Mouse (Mus musculus) urinary bladder, postnatal 4 days (tissue): Measurements from ENCODE around the gene Ankrd12.

Experiments used
- DNase-seq, 2 experiments: peaks; one replicate each; pipeline ENCODE4 v3.0.0; 2021 to 2022; ENCODE audit warnings: low spot score in 2 of 2

Ankrd12 gene

DNA sequence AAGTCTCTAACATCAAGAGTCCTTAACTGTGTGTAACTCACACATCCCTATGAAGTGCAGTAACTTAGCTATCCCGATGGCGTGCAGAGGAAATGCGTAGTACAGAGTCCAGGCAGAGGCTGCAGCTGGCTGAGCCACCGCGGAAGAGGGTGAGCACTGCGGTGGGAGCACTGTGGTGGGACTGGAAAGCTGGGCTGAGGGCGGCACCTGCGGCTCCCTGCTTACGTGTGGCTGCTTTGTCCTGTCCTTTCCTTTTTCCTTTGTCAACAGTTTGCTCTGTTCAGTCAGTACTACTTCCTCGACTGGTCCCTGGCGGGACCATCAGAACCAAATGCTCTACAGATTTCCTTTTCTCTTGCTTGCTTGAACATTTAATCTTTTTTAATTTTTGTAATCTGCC, 109.1 kb downstream of the Ankrd12 start:
- no peak for DNase-seq

DNA sequence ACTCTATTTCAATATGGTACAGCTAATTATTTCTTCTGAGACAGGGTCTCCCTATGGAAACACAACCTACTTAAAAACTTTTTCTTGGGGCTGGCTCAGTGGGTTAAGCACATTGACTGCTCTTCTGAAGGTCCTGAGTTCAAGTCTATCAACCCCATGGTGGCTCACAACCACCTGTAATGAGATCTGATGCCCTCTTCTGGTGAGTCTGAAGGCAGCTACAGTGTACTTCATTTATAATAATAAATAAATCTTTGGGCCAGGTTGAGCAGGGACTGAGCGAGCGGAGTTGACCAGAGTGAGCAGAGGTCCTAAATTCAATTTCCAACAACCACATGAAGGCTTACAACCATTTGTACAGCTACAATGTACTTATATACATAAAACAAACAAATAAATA, 114.6 kb downstream of the Ankrd12 start:
- DNase-seq, result no peak

DNA sequence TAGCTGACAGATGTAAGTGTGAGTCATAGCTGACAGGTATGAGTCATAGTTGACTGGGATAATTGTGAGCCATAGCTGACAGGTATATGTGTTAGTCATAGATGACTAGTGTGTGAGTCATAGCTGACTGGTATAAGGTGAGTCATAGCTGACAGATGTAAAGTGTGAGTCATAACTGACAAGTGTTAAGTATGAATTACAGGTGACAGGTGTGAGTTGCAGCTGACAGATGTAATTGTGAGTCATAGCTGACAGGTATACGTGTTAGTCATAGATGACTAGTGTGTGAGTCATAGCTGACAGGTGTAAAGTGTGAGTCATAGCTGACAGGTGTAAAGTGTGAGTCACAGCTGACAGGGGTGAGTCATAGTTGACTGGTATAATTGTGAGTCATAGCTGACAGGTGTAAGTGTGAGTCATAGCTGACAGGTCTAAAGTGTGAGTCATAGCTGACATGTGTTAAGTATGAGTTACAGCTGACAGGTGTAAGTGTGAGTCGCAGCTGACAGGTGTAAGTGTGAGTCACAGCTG, 115.2 kb downstream of the Ankrd12 start:
- DNase-seq, result no peak

DNA sequence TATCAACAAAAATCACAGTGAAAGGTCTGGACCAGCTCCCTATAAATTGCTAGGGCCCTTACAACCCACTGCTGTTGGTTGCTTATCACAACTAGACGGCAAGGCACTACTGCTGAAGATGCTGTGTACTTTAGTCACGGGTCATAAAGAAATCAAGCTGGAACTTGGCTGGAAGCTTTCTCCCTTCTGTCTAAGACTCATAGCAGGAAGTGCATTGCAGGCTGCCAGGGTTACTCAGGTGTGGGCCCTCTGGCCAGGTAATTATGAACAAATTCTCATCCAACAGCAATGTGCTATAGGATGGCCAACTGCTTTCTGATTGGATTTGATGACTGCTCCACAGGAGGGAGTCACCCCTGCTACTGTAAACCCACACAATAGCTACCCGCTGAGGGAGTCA, 117.9 kb downstream of the Ankrd12 start:
- no peak for DNase-seq

DNA sequence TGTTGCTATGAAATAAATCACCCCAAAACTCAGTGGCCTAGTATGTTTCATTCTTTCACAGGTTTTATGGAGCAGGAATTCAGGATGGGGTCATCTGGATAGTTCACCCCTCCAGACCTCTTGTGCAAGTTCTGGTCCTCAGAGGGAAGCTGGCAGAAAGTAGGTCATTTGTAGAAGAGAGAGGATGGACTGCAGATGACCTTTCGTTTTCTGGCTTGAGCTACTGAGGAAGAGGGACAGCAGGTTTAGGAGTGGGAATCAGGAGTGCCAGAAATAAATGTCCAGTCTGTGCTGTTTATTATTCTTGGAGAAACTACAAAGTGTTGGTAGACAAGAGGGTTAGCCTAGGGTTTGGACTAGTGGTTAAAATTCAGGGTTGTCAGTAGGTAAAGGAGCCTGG, 118.5 kb downstream of the Ankrd12 start:
- no peak for DNase-seq

DNA sequence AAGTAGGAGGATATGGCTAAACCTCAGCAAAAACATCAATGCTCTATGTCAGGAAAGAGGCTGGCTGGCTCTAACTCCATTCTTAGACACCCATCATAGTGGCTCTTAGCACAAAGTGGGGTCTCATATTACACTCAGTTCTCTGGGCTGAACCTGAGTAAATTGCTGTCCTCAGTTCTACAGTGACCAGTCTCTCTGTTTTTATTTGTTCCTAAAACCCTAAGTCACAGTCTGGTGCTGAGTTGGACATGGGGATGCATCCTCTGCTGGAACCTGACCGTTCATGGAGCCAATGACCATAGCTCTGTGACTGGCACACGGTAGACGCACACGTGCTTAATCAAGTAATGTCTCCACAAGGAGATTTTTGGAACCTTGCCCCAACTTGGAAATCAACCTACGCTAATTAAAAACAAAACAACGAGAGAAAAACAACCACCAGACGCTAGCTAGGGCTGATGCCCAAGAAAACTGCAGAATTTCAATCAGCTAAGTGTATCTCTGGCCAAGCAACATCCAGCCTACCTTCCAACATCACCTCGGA, 119.0 kb downstream of the Ankrd12 start:
- no peak for DNase-seq

DNA sequence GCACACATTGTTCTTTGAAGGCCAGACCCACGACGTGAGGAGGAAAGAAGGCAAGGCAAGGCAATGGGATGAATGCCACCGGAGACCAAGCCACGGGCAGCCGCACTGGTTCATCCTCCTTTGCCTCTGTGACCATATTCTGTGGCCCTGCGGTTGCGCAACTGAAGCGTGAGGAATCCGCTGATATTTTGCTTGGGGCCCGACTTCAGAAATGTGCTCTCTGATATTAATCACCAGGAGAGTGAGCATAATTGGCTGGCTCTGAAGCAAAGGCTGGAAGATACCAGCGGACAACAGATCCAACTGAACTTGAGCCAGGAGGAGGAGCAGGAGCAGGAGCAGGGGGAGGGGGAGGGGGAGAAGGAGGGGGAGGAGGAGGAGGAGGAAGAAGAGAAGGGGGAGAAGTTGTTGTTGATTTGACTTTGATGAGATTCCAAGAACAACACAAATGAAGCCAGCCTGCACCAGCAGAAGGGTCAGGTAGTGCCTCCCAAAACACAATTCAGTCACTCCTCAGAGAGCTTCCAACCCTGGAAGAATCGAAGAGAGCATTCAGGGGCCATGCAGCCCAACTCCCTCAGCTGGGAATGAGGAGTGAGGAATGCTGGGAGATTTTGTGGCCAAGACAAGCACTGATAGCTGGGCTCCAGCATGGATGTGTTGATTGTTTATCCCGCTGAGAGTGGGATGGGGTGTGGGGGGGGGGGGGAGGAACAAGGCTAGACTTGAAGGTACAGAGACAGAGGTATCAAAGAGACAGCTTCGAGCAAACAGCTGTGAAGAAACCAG, 119.7 kb downstream of the Ankrd12 start:
- no peak for DNase-seq

DNA sequence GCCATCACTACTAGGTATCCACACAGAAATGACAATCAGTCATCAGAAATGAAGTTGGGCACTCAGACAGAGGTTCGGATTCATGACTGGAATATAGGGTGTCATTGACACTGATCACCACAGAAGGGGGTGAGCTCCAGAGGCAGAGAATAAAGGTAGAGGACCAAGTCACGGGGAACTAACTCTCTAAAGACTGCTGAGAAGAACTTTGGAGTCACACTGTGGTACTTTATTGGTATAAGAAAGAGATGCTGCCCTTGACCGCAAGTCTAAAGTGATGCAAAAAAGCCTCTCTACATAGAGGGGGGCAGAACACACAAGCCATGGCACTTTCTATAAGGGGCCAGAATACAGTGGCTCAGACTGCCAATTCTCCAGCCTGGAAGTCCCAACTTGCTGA, 120.7 kb downstream of the Ankrd12 start:
- no peak for DNase-seq

DNA sequence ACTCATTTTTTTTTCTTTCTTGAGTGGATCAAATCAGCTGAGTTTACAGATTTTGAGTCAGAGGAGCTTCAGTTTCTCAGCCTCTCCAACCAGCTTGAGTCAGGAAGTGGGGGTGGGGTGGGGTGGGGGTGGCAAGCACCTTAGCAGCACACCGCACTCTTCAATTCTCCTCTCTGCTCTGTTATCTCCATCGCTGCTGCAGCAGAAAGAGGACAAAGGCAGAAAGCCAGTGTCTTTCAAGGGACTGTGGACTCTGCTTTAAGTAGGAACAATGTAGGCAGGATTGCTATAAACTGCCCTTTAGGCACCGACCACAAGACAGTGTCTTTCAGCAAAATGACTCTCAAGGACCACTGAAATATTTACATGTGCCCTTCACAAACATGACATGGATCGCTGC, 122.9 kb downstream of the Ankrd12 start:
- DNase-seq, result no peak

DNA sequence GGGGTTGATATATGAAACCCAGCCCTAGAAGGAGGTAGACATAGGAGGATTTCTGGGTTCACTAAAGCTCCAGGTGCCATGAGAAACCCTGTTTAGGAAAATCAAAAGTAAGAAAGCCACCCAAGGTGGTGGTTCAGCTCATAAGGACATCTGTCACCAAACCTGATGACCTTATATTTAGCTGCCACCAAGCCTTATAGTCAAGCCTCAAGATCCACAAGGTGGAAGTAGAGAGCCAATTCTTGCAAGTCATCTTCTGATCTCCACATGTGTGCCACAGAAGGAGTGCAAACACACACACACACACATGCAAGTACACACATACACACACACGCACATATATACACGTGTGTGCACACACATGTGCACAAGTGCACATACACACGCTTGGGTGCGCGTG, 124.8 kb downstream of the Ankrd12 start:
- DNase-seq, result no peak

DNA sequence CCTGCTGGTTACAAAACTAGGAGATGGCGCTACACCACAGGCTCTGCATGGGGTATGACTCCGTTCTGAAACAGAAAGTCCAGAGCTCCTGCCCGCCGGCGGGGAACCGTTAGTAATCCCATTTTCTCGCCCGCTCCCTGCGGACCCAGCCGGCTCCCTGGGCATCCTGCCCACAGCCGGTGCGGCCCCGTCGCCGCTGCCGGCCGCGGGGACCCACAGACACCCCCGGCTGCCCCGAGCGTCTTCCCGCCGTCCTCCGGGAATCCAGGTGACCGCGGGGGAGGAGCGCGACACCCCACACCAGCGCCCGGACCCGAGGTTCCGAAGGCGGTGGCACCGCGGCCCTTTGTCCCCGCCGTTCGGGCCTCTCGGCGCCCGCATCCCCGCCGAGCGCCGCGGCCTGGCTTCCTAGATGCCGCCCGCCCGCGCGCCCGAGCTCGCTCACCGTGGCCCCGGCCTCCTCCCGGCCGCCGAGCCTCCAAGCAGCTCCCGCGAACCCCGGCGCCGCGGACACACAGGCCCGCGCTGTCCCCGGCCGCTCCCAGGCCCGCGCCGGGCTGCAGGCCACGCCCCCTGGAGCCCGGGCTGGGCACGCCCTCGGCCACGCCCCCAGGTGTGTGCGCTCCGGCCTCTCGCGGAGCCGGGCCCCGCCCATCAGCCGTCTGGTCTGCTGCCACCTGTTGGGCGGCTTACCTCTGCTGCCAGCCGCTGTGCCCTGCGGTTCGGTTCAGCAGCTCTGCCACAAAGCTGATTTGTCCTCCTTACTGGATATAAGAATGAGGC, 126.1 kb downstream of the Ankrd12 start, which contains the start of gene Twsg1:
Twsg1 (minus strand) TSS at position 605 of the 783 bp plus-strand sequence.
- DNase-seq, result peak; percentile 93 to 94

DNA sequence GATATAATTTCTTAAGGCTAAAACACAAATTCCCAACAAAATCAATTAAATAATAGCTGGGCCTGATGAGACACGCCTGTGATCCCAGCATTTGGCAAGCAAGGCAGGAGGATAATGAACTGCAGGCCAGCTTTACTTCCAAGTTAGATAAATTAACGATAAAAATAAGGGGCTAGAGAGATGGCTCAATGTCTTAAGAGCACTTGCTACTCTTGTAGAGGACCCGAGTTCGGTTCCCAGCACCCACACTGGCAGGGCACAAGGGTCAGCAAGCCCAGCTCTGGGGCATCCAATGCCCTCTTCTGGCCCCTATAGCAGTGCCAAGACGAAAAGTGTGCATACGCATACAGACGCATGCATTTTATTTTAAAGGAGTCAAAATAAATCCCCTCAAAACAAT, 126.7 kb downstream of the Ankrd12 start:
- no peak for DNase-seq

DNA sequence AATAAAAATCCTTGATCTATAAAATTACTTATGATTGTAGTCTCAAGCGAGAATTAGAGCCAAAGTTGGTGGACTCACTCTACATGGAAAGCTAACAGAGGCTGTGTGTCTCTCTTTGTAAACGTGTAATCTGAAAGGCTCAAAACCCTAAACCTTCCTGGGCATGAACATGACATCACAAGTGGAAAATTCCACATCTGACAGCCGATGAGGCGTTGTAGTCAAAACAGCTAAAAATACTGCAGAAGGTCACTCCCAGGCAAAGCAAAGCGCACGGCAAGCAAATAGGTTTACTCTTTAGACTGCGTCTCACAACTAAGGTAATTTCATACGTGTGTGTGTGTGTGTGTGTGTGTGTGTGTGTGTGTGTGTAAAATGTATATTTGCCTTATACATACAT, 129.6 kb downstream of the Ankrd12 start:
- DNase-seq, result no peak

DNA sequence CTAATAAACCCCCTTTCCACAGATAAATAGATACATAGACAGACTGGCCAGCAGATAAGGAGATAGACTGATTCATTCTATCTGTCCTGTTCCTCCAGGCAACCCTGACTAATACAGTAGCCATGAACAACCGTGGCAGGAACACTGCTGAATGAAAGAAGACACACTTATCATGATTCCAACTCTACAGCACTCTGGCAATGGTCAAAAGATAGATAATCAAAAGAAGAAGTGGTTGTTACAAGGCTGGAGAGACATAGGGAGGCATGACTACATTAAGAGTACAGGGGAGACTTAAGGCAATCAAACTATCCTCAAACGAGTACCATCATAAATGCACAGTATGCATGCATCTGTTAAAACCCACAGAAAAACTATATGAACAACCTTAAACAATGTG, 131.5 kb downstream of the Ankrd12 start:
- DNase-seq, result no peak

DNA sequence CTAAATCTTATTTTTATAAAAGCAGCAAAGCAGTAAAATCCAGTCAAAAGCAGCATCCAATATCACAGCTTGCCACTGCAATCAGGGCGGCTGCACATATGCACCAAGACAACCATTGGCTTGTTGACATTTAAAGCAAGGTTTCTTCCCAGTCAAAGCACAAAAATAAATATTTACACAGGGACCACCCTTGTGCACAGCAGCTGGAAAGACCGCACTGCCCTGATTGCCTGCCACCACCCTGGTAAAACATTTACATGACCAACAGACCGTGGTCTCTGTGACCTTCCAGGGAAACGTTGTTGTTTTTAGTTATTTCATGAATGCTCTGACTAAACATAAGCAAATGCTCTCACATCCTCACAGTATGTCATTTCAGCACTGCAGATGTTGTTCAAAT, 134.5 kb downstream of the Ankrd12 start:
- DNase-seq, result no peak

DNA sequence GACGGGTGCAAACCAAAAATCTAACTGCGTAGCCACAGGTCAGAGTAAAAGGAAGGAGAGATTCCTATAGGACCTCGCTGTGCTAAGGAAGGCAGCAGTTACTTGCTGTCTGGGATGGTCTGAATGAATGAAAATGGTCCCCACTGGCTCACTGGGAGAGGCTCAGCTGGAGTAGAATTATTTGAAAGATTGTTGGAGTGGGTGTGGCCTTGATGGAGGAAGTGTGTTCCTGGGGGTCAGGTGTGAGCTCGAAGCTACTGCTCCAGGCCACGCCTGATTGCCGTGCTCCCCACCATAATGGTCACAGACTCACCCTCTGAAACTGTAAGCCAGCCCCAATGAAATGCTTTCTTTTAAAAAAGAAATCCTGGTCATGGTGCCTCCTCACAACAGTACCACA, 135.6 kb downstream of the Ankrd12 start:
- DNase-seq, result no peak

DNA sequence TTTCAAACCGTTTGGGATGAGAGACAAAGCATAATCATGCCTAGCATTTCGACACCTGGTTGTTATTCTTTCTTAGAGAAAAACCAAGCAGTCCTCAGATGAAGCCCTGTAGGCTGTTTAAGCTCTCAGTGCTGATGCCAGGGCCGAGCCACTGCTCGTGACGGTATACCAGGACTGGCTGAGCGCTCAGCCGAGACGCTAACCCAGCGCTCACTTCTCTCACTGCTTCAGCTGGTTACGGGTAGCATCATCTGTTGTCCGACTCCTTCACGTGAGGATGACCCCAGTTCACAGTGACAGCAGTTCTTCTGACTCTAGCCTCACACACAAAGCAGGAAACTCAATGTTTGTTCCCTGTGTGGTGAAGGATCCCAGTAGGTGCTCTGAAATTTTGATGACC, 136.7 kb downstream of the Ankrd12 start:
- DNase-seq, result no peak

DNA sequence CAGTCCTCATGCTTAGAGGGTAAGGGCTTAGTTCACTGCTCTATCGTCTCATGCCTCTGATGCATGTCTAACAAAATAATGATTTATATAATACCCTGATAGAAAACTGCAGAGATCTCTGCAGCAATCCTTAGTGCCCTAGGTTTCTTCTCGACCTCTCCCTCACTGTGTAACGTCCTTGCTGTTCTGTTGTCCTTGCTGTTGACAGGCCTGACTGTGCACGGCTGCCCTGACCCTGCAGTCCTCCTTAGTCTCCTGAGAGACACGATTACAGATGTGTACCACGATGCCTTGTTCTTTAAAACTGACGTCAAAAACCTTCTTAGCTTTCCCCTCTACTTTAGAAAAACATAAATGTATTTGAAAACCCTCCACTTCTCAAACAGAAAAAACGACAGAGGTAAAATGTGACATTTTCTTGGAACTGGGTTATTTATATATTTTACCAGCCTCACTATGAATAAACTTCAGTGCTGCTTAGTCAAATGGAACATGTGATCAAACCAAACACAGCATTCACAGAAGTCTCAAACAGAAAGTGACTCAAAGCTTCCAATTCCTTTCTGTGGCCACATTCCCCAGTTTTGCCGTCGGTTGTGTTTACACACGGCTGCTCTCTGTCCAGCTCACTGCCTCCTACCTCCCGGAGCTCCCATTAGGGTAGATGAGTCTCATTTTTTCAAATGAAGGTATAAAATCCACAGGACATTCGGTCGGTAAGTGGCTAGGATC, 137.3 kb downstream of the Ankrd12 start:
- no peak for DNase-seq

DNA sequence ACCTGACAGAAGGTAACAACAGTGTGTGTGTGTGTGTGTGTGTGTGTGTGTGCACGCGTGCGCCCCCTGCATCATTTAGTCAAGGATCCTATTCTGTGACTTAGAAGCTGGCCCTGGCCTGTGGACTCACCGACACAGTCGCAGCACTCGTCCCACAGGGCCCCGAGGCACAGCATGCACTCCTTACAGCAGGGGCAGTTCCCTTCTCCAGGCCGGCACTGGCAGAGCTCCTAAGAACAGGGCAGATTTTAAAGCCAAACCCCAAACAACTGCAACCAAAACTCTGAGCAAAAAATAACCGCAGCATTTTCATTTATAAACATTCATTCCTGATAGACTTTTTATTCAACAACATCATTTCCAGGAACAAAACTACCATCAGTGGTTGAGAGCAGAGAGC, 139.2 kb downstream of the Ankrd12 start:
- no peak for DNase-seq

DNA sequence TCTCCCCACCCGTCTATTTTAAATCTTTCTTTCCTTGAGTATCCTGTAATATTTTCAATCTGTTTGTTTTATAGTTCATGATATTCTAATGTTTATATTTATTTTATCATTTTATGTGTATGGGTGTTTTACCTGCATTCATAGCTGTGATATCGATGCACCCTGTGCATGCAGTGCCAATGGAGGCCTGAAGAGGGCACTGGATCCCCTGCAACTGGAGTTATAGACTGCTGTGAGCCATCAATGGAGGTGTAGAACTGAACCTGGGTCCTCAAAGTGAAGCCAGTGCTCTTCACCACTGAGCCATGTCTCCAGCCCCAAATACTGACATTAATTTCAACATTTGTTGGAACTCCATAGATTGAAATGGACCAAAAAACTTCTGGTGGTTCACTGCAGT, 143.1 kb downstream of the Ankrd12 start:
- no peak for DNase-seq

DNA sequence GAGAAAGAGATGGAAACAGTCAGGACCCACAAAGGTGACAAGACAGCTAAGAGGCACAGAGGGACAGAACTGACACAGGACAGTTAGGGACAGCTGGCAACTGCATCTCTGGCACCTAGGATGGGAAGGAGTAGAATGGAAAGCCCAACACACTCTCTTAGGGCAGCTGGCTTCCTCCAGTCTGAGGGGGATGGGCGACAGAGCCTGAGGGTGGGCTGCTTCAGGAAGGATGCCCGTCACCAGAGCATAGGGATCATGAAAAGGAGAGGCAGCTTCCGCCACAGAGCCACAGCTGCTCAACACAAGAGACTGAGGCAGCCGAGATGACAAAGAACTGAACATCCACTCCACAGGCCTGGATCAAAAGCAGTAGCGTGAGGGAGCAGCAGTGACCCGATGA, 145.4 kb downstream of the Ankrd12 start:
- DNase-seq, result no peak

DNA sequence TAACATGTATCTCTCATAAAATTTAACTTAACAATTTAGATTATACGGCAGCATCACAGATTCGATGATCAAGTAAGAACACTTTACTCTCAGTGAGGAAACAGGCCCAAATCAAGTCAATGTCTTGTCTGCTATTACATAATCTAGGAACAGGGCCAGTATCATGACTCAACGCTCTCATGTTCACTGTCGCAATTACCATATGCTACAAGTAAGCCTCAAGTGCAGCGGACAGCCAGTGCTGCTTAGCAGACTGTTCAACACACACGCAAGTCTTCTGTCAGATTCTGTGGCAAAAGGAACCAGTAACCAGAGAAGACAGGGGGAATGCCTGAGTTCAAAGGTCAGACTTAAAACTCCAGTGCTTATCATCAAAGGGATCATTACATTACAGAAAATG, 145.9 kb downstream of the Ankrd12 start:
- no peak for DNase-seq
